Mouse (Mus musculus): ENCODE measurements around the gene Ltc4s.

GRCm38 (mm10) chr11:50190362-50190761 is 48.1 kb downstream of the Ltc4s start:
- TF ChIP-seq CTCF (IDR thresholded peaks at IDR 0.05; ENCODE audit: low read depth, low read length) (no peak), GATA1 (IDR thresholded peaks at IDR 0.05; ENCODE audit: borderline replicate concordance, low read length) (no peak), GATA2 (IDR thresholded peaks at IDR 0.05; ENCODE audit: borderline replicate concordance, low read depth, low read length) (no peak), POLR2AphosphoS5 (IDR thresholded peaks at IDR 0.05; ENCODE audit: insufficient replicate concordance, low read depth, low read length) (no peak)
